In the genomic region with DNA sequence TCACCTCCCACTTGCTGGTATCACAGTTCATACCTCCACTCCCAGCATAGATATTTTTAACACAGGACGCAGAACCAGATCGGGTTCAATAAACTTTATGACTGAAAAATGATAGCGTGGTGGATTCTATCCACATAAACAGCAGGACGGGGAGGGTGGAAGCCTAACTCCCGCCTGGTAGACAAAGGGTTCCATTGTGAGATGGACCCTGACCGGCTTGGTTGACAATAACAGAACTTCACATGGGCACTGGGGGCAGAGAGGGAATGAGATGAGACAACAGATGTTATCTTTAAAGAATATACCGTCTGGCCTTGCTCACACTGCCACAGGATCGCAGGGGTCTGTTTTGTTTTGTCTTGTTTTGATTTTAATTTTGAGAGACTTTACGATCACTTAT, we compare ENCODE assay signal across 31 mouse cellular contexts.
DNase-seq lines count a peak whose midpoint lies in the region; ATAC-seq and TF ChIP-seq lines count a peak whose summit lies in the region.
"Had no signal": no experiment of that assay in that cellular context is flagged by ENCODE, and none has a peak within 500 bp of the region (broad histone marks: within the 10 kb centered on the region; RNA-seq: fewer than 3 reads in every experiment).

No protein-coding gene starts in this region.

- ATAC-seq in kidney, postnatal 0 days (replicated peaks; ENCODE audit: low FRiP score, low read depth), result no peak
- peak; percentile 93 for ATAC-seq in intestine, postnatal 0 days
- ATAC-seq: forebrain, embryonic 16.5 days; midbrain, embryonic 16.5 days had no signal

- no peak for TF ChIP-seq CTCF in gastrocnemius, adult 2 months (IDR thresholded peaks at IDR 0.05)
- TF ChIP-seq CTCF in kidney, postnatal 0 days (IDR thresholded peaks at IDR 0.05; ENCODE audit: low read depth), result no peak
- no peak for TF ChIP-seq CTCF in intestine, postnatal 0 days (IDR thresholded peaks at IDR 0.05; ENCODE audit: low read depth)
- TF ChIP-seq CTCF in thymus, adult 2 months (IDR thresholded peaks at IDR 0.05; ENCODE audit: borderline replicate concordance, control insufficient read depth, extremely low read depth, insufficient read depth, low read length, poor library complexity), result no peak

- H3K4me1 ChIP-seq in kidney, postnatal 0 days (replicated peaks; ENCODE audit: insufficient read depth, low read length), result no peaks in the 10 kb centered on the region
- no peaks in the 10 kb centered on the region for H3K4me1 ChIP-seq in intestine, postnatal 0 days (replicated peaks; ENCODE audit: control insufficient read depth, insufficient read depth, low read length)
- peaks cover 6% of the 10 kb centered on the region; the same call in 1 of the 2 replicates for H3K4me1 ChIP-seq in thymus, adult 2 months (replicated peaks; ENCODE audit: control insufficient read depth, insufficient read depth, low read length)
- H3K4me1 ChIP-seq: embryonic facial prominence, embryonic 13.5 days; forebrain, embryonic 10.5 days; heart, embryonic 10.5 days; stomach, embryonic 15.5 days had no signal

- H3K27me3 ChIP-seq in kidney, postnatal 0 days (ENCODE audit: insufficient read depth, low read length), result no peaks in the 10 kb centered on the region
- no peaks in the 10 kb centered on the region for H3K27me3 ChIP-seq in intestine, postnatal 0 days (replicated peaks; ENCODE audit: control insufficient read depth, insufficient read depth, low read length)
- no peaks in the 10 kb centered on the region for H3K27me3 ChIP-seq in thymus, adult 2 months (ENCODE audit: control insufficient read depth, insufficient read depth, low read length)
- H3K27me3 ChIP-seq: embryonic facial prominence, embryonic 13.5 days; heart, embryonic 15.5 days; hindbrain, embryonic 13.5 days; limb, embryonic 13.5 days; lung, embryonic 15.5 days; neural tube, embryonic 13.5 days; stomach, embryonic 15.5 days had no signal

- no peak overlapping the region for H3K4me2 ChIP-seq in kidney, postnatal 0 days (ENCODE audit: low read length)
- H3K4me2 ChIP-seq in intestine, postnatal 0 days (replicated peaks; ENCODE audit: low read depth), result 0 out of 2 replicates have a peak overlapping the region, but pooled peaks have one; percentile 14
- H3K4me2 ChIP-seq: embryonic facial prominence, embryonic 13.5 days; heart, embryonic 15.5 days; hindbrain, embryonic 13.5 days; limb, embryonic 13.5 days; liver, embryonic 11.5 days; lung, embryonic 15.5 days; midbrain, embryonic 11.5 days; neural tube, embryonic 13.5 days; stomach, embryonic 15.5 days had no signal

- H3K9me3 ChIP-seq in kidney, postnatal 0 days (replicated peaks; ENCODE audit: low read length), result no peaks in the 10 kb centered on the region
- H3K9me3 ChIP-seq in intestine, postnatal 0 days (ENCODE audit: control insufficient read depth), result no peaks in the 10 kb centered on the region
- H3K9me3 ChIP-seq: embryonic facial prominence, embryonic 13.5 days; forebrain, embryonic 10.5 days; heart, embryonic 10.5 days; heart, embryonic 15.5 days; hindbrain, embryonic 13.5 days; limb, embryonic 13.5 days; lung, embryonic 15.5 days; neural tube, embryonic 13.5 days; stomach, embryonic 15.5 days had no signal

- no peak for TF ChIP-seq POLR2A in thymus, adult 2 months (IDR thresholded peaks at IDR 0.05; ENCODE audit: control insufficient read depth, extremely low read depth, insufficient read depth, low read length, poor library complexity)

- intact Hi-C loops in gastrocnemius, adult 2 months (cut with DNase I), result no loop called here

- H3K36me3 ChIP-seq in kidney, postnatal 0 days (ENCODE audit: insufficient read depth, low read length), result no peaks in the 10 kb centered on the region
- H3K36me3 ChIP-seq in intestine, postnatal 0 days (ENCODE audit: control insufficient read depth, insufficient read depth), result no peaks in the 10 kb centered on the region
- no peaks in the 10 kb centered on the region for H3K36me3 ChIP-seq in thymus, adult 2 months (ENCODE audit: control insufficient read depth, insufficient read depth, low read length)
- H3K36me3 ChIP-seq: heart, embryonic 10.5 days; heart, embryonic 15.5 days; hindbrain, embryonic 13.5 days; lung, embryonic 15.5 days; neural tube, embryonic 13.5 days had no signal

- peak overlapping the region; percentile 66 for H3K27ac ChIP-seq in gastrocnemius, adult 2 months
- no peak overlapping the region for H3K27ac ChIP-seq in kidney, postnatal 0 days
- H3K27ac ChIP-seq in intestine, postnatal 0 days (ENCODE audit: low read depth, low read length), result peak overlapping the region; percentile 54
- no peak overlapping the region for H3K27ac ChIP-seq in thymus, adult 2 months (ENCODE audit: control insufficient read depth, insufficient read depth, low read length)
- H3K27ac ChIP-seq: embryonic facial prominence, embryonic 13.5 days; forebrain, embryonic 10.5 days; heart, embryonic 10.5 days; heart, embryonic 15.5 days; hindbrain, embryonic 13.5 days; limb, embryonic 13.5 days; lung, embryonic 15.5 days; neural tube, embryonic 13.5 days; stomach, embryonic 15.5 days had no signal

- H3K4me3 ChIP-seq in gastrocnemius, adult 2 months, result peak overlapping the region; percentile 23; the same call in 1 of the 2 replicates
- H3K4me3 ChIP-seq in kidney, postnatal 0 days (replicated peaks; ENCODE audit: low read depth, low read length), result no peak overlapping the region
- H3K4me3 ChIP-seq in intestine, postnatal 0 days (ENCODE audit: low read depth, low read length), result no peak overlapping the region
- no peak overlapping the region for H3K4me3 ChIP-seq in thymus, adult 2 months (ENCODE audit: control insufficient read depth, insufficient read depth, low read length)
- H3K4me3 ChIP-seq: embryonic facial prominence, embryonic 13.5 days; forebrain, embryonic 10.5 days; heart, embryonic 10.5 days; heart, embryonic 15.5 days; hindbrain, embryonic 13.5 days; limb, embryonic 13.5 days; lung, embryonic 15.5 days; neural tube, embryonic 13.5 days; stomach, embryonic 15.5 days had no signal

- no peak overlapping the region for H3K9ac ChIP-seq in kidney, postnatal 0 days (ENCODE audit: low read depth, low read length)
- H3K9ac ChIP-seq in intestine, postnatal 0 days (ENCODE audit: low read depth, low read length), result no peak overlapping the region
- H3K9ac ChIP-seq: embryonic facial prominence, embryonic 13.5 days; heart, embryonic 15.5 days; hindbrain, embryonic 13.5 days; limb, embryonic 13.5 days; lung, embryonic 15.5 days; neural tube, embryonic 13.5 days; stomach, embryonic 15.5 days had no signal

- WGBS in kidney, postnatal 0 days, result 40% methylated on average over 9 of the region's 9 CpGs
- 26% methylated on average over 9 of the region's 9 CpGs for WGBS in intestine, postnatal 0 days
- WGBS in thymus, adult 2 months, result 88% methylated on average over 9 of the region's 9 CpGs

- DNase-seq in gastrocnemius, adult 2 months, result no peak
- DNase-seq in gastrocnemius, adult 8-10 months (ENCODE audit: low spot score in 2 of 2), result no peak
- DNase-seq in kidney, postnatal 0 days (ENCODE audit: low spot score), result peak; percentile 35
- no peak for DNase-seq in kidney, postnatal 14 days
- peak; percentile 40 for DNase-seq in brain, adult 2 months (ENCODE audit: low read depth, low spot score)
- DNase-seq in cerebellum, adult 8-10 months, result no peak
- DNase-seq in thymus, adult 2 months, result no peak
- DNase-seq: adrenal gland, postnatal 25 days; cerebellum, adult 2 months; cerebellum, postnatal 36 days; embryo, embryonic 11 days; gastrocnemius, postnatal 25 days; heart, adult 11 months; kidney, adult 9 months; layer of hippocampus, adult 9-11 months; right cerebral cortex, postnatal 14 days; thymus, postnatal 36 days had no signal

Comparison
In these comparisons a context has a peak if more than half of its experiments do, and no peak if none do; other contexts are left out.
1. DNase-seq: peak in kidney, postnatal 0 days (single experiment) and brain, adult 2 months (single experiment); none in gastrocnemius, adult 2 months (single experiment), gastrocnemius, adult 8-10 months (0 of 2), kidney, postnatal 14 days (single experiment), cerebellum, adult 8-10 months (single experiment) and thymus, adult 2 months (single experiment).
2. H3K27ac ChIP-seq: peak in gastrocnemius, adult 2 months (single experiment) and intestine, postnatal 0 days (single experiment); none in kidney, postnatal 0 days (single experiment) and thymus, adult 2 months (single experiment).